Mouse (Mus musculus) olfactory bulb, adult 2 months (tissue): ENCODE measurements at regions not wholly inside any gene's neighbourhood (a gene's known extent, or its start where the extent isn't known, plus 50 kb on each side); places are given as distances from the start of the nearest gene placed in this dataset.

Source experiments
- CTCF ChIP-seq: fragments of 200-500 bp; IDR thresholded peaks from 2 replicates; pipeline ENCODE4 v1.5.1; 2012; ENCODE audit warnings: low read depth, mild to moderate bottlenecking, low read length, moderate library complexity; ENCODE audit not compliant: insufficient read depth
- POLR2A ChIP-seq: fragments of 200-500 bp; IDR thresholded peaks from 2 replicates; pipeline ENCODE4 v1.6.1; 2012; ENCODE audit warnings: mild to moderate bottlenecking, low read depth, low read length, moderate library complexity; ENCODE audit not compliant: insufficient read depth

DNA sequence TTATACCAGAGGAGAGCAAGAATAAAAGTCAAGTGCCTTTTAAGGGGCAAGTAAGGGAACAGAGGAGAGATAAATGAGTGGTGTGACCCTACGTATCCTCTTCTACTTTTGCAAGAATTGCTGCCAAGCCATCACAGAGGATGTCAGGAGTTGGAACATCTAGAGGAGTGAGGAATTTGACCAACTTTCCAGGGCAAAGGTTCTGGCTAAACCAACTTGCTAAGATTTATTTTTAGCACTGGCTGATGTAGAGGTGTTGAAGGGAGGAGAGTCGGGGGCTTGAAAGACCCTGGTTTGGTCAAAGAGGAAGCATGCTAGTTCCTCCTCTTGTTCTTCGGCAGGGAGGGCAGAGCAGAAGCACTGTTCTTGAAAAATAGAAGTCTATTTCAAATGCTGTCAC is 113.8 kb upstream of the Dcbld2 start:
- TF ChIP-seq CTCF (no peak), POLR2A (no peak)
